Mouse (Mus musculus) granulocyte monocyte progenitor cell, adult 5-6 weeks (primary cell): ENCODE results near the gene Pcolce. TPM values are rescaled to one million over a fixed set of nuclear protein-coding genes. Genes with fewer than 3 reads are reported as not detected.

Experiments used
- ATAC-seq: replicated peaks from 2 replicates; pipeline ENCODE4 v1.8.0; 2016; ENCODE audit warnings: mild to moderate bottlenecking, moderate TSS enrichment, inconsistent platforms; ENCODE audit not compliant: poor library complexity, severe bottlenecking
- total RNA-seq, 2 experiments: library from RNA; stranded (forward) in 1 of 2; stranded (reverse) in 1 of 2; fragments of 200-712, 200-1000 nt in 1 of 2; fragments of >200 nt in 1 of 2; fragmentation: Nextera tagmentation in 1 of 2; gene quantifications; 2 replicates each; pipeline ENCODE4 v1.2.3; 2014 to 2017

The Pcolce gene
- total RNA-seq, 2 experiments from 2014 or later = 0.62 TPM; not detected in 1

- no peak for ATAC-seq
Measured at GRCm38 (mm10) chr5:137598100-137598826, 15.3 kb downstream of the Pcolce start.

- ATAC-seq = no peak
Measured at GRCm38 (mm10) chr5:137597625-137598024, 16.0 kb downstream of the Pcolce start.

GRCm38 (mm10) chr5:137596601-137597261 lies 16.9 kb downstream of the Pcolce start:
- ATAC-seq = peak; percentile 23; the same call in 1 of the 2 replicates

- ATAC-seq = no peak
Measured at GRCm38 (mm10) chr5:137595921-137596320, 17.7 kb downstream of the Pcolce start.

- ATAC-seq = no peak
Measured at GRCm38 (mm10) chr5:137590507-137590906, 23.1 kb downstream of the Pcolce start.

GRCm38 (mm10) chr5:137584976-137585375 lies 28.6 kb downstream of the Pcolce start:
- peak; percentile 80 for ATAC-seq

GRCm38 (mm10) chr5:137583670-137584169 lies 29.9 kb downstream of the Pcolce start:
- ATAC-seq = no peak

GRCm38 (mm10) chr5:137582702-137583101 lies 30.9 kb downstream of the Pcolce start:
- ATAC-seq = no peak

GRCm38 (mm10) chr5:137580246-137580645 lies 33.3 kb downstream of the Pcolce start:
- ATAC-seq = no peak

- no peak for ATAC-seq
Measured at GRCm38 (mm10) chr5:137574470-137574901, 39.1 kb downstream of the Pcolce start.

GRCm38 (mm10) chr5:137570691-137571586 lies 42.6 kb downstream of the Pcolce start:
- peak; percentile 57 for ATAC-seq

- peak; percentile 28; the same call in 1 of the 2 replicates for ATAC-seq
Measured at GRCm38 (mm10) chr5:137570181-137570580, 43.4 kb downstream of the Pcolce start.

GRCm38 (mm10) chr5:137569665-137570064 lies 43.9 kb downstream of the Pcolce start, which contains the start of gene Tfr2:
TSS of gene Tfr2 (plus strand) at chr5:137569840.
- ATAC-seq = peak; percentile 74

- ATAC-seq = no peak
Measured at GRCm38 (mm10) chr5:137569031-137569430, 44.6 kb downstream of the Pcolce start.

- ATAC-seq = no peak
Measured at GRCm38 (mm10) chr5:137568223-137568798, 45.3 kb downstream of the Pcolce start.

- ATAC-seq = no peak
Measured at GRCm38 (mm10) chr5:137566416-137566815, 47.2 kb downstream of the Pcolce start.

- no peak for ATAC-seq
Measured at GRCm38 (mm10) chr5:137565744-137566143, 47.8 kb downstream of the Pcolce start.

- ATAC-seq = no peak
Measured at GRCm38 (mm10) chr5:137562965-137563364, 50.6 kb downstream of the Pcolce start.

GRCm38 (mm10) chr5:137561556-137561955 lies 52.0 kb downstream of the Pcolce start:
- no peak for ATAC-seq
